Comparison of ENCODE assay signal across 16 mouse cellular contexts in genomic region chr5:135493095-135493494, GRCm38 (mm10). TPM values are rescaled to one million over a fixed set of nuclear protein-coding genes. Genes with fewer than 3 reads are reported as not detected.
DNase-seq lines count a peak whose midpoint lies in the region; ATAC-seq and TF ChIP-seq lines count a peak whose summit lies in the region.
"Had no signal": no experiment of that assay in that cellular context is flagged by ENCODE, and none has a peak within 500 bp of the region (broad histone marks: within the 10 kb centered on the region; RNA-seq: fewer than 3 reads in every experiment).

No protein-coding gene starts in this region.

- intact Hi-C loops in heart, adult 2 months (cut with DNase I) = no loop called here

- H3K36me3 ChIP-seq in heart, adult 2 months (ENCODE audit: control insufficient read depth, insufficient read depth, low read length) = no peaks in the 10 kb centered on the region
- no peaks in the 10 kb centered on the region for H3K36me3 ChIP-seq in forebrain, embryonic 14.5 days (ENCODE audit: control insufficient read depth, insufficient read depth, low read length)
- H3K36me3 ChIP-seq: embryonic facial prominence, embryonic 15.5 days; heart, embryonic 13.5 days; limb, embryonic 12.5 days; lung, embryonic 15.5 days; midbrain, embryonic 12.5 days had no signal

- WGBS in heart, adult 2 months = 71% methylated on average over 3 of the region's 3 CpGs
- 73% methylated on average over 3 of the region's 3 CpGs for WGBS in forebrain, embryonic 14.5 days

- no peak for TF ChIP-seq CTCF in heart, adult 2 months (IDR thresholded peaks at IDR 0.05)

- no peak for ATAC-seq in forebrain, embryonic 14.5 days
- ATAC-seq: CD4-positive, CD25-positive, alpha-beta regulatory T cell, adult 4 months; forebrain, postnatal 0 days had no signal

- H3K27ac ChIP-seq in heart, adult 2 months = peak overlapping the region; percentile 26; the same call in 1 of the 2 replicates
- no peak overlapping the region for H3K27ac ChIP-seq in forebrain, embryonic 14.5 days (ENCODE audit: low read depth, low read length)
- H3K27ac ChIP-seq: embryonic facial prominence, embryonic 15.5 days; heart, embryonic 13.5 days; limb, embryonic 12.5 days; liver, embryonic 14.5 days; lung, embryonic 15.5 days; midbrain, embryonic 12.5 days had no signal

- H3K4me2 ChIP-seq in forebrain, embryonic 14.5 days (ENCODE audit: low read length) = no peak overlapping the region
- H3K4me2 ChIP-seq: embryonic facial prominence, embryonic 15.5 days; heart, embryonic 13.5 days; limb, embryonic 12.5 days; lung, embryonic 15.5 days; midbrain, embryonic 12.5 days had no signal

- TF ChIP-seq POLR2A in heart, adult 2 months (IDR thresholded peaks at IDR 0.05; ENCODE audit: insufficient read depth, low read depth, low read length) = no peak

- H3K9me3 ChIP-seq in forebrain, embryonic 14.5 days (replicated peaks; ENCODE audit: control insufficient read depth, low read length) = no peaks in the 10 kb centered on the region
- H3K9me3 ChIP-seq: embryonic facial prominence, embryonic 15.5 days; heart, embryonic 13.5 days; lung, embryonic 15.5 days; midbrain, embryonic 12.5 days had no signal

- TF ChIP-seq EP300 in heart, adult 2 months (IDR thresholded peaks at IDR 0.05; ENCODE audit: insufficient read depth, low read depth, low read length) = no peak

- no peaks in the 10 kb centered on the region for H3K27me3 ChIP-seq in heart, adult 2 months (ENCODE audit: control insufficient read depth, insufficient read depth, low read length)
- H3K27me3 ChIP-seq in forebrain, embryonic 14.5 days (replicated peaks; ENCODE audit: control insufficient read depth, insufficient read depth, low read length) = no peaks in the 10 kb centered on the region
- H3K27me3 ChIP-seq: embryonic facial prominence, embryonic 15.5 days; heart, embryonic 13.5 days; limb, embryonic 12.5 days; lung, embryonic 15.5 days; midbrain, embryonic 12.5 days had no signal

- H3K9ac ChIP-seq in heart, adult 2 months (ENCODE audit: low read depth, low read length) = no peak overlapping the region
- no peak overlapping the region for H3K9ac ChIP-seq in forebrain, embryonic 14.5 days (ENCODE audit: low read length)
- H3K9ac ChIP-seq: embryonic facial prominence, embryonic 15.5 days; forebrain, postnatal 0 days; heart, embryonic 13.5 days; limb, embryonic 12.5 days; liver, embryonic 14.5 days; lung, embryonic 15.5 days; midbrain, embryonic 12.5 days had no signal

- H3K4me3 ChIP-seq in heart, adult 2 months = no peak overlapping the region
- no peak overlapping the region for H3K4me3 ChIP-seq in forebrain, embryonic 14.5 days (ENCODE audit: low read depth, low read length)
- H3K4me3 ChIP-seq: embryonic facial prominence, embryonic 15.5 days; heart, embryonic 13.5 days; limb, embryonic 12.5 days; lung, embryonic 15.5 days; midbrain, embryonic 12.5 days had no signal

- peaks cover 9% of the 10 kb centered on the region for H3K4me1 ChIP-seq in heart, adult 2 months (ENCODE audit: control insufficient read depth, insufficient read depth, low read length)
- peaks cover 8% of the 10 kb centered on the region for H3K4me1 ChIP-seq in forebrain, embryonic 14.5 days (ENCODE audit: control insufficient read depth, insufficient read depth, low read length)

- no peaks in the 10 kb centered on the region for H3K79me2 ChIP-seq in heart, adult 2 months (replicated peaks; ENCODE audit: control insufficient read depth, insufficient read depth, low read length)

- DNase-seq in adrenal gland, adult 2 months = peak; percentile 59
- DNase-seq in adrenal gland, postnatal 4 days (ENCODE audit: low spot score in 2 of 2) = no peak
- DNase-seq in heart, adult 2 months = peak in 1 of 2 experiments; percentile 41
- no peak for DNase-seq in heart, postnatal 4 days
- DNase-seq in lung, postnatal 36 days = peak; percentile 34
- no peak for DNase-seq in lung, postnatal 10 days
- DNase-seq in forebrain, embryonic 14.5 days (ENCODE audit: low spot score) = no peak
- DNase-seq in retina, embryonic 14.5 days (ENCODE audit: low spot score) = no peak
- DNase-seq: forebrain, postnatal 0 days had no signal

RNA-seq across cellular contexts. Expression of gene Hip1, which starts 51.8 kb away (rescaled TPM):
- 10 to 100 TPM; 17.2 to 26.7 TPM for total RNA-seq in adrenal gland, adult 2 months (2021)
- polyA plus RNA-seq in adrenal gland, adult 2 months (2012; rRNA removed) = 19.4 and 20.5 TPM in 2 replicates
- 10 to 100 TPM; 44.4 TPM for total RNA-seq in adrenal gland, postnatal 4 days (2021)
- 10 to 100 TPM; 25.0 to 29.6 TPM for total RNA-seq in heart, adult 2 months (2021)
- 22.2 and 34.4 TPM in 2 replicates for polyA plus RNA-seq in heart, adult 2 months (2012; rRNA removed)
- total RNA-seq in heart, postnatal 4 days (2021) = 10 to 100 TPM; 40.7 to 43.9 TPM
- polyA plus RNA-seq in forebrain, embryonic 14.5 days (2014; fragmentation: Nextera tagmentation; extraction: Ambion mirVana) = 24.6 and 30.0 TPM in 2 replicates

Comparison
In these comparisons a context has a peak if more than half of its experiments do, and no peak if none do; other contexts are left out.
1. DNase-seq: peak in adrenal gland, adult 2 months (single experiment) and lung, postnatal 36 days (single experiment); none in adrenal gland, postnatal 4 days (0 of 2), heart, postnatal 4 days (single experiment), lung, postnatal 10 days (single experiment), forebrain, embryonic 14.5 days (single experiment) and retina, embryonic 14.5 days (single experiment).